Mouse (Mus musculus) CD4-positive, CD25-positive, alpha-beta regulatory T cell, adult 2 months (primary cell): Measurements from ENCODE around the gene Grm1.

Experiments
- DNase-seq: peaks from one replicate; pipeline ENCODE4 v3.0.0-alpha.2; 2012; ENCODE audit warnings: low read depth, low spot score

Gene Grm1

DNA sequence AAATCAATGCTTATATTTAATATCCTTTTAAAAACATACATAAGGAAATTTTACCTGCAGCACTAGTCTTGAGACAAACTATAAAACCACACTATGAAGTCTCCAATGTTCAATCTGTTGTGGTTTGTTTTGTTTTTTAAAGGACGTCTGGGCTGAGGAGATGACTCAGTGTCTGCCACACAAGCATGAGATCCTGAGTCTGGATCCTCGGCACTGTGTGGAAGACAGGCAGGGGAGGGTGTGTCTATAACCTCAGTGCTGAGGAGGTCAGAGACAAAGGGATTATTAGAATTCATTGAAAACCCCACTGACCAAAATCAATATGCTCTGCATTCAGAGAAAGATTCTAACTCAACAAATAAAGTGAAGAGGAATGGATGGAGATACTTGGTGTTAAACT is 110.8 kb downstream of the Grm1 start:
- DNase-seq, result no peak

DNA sequence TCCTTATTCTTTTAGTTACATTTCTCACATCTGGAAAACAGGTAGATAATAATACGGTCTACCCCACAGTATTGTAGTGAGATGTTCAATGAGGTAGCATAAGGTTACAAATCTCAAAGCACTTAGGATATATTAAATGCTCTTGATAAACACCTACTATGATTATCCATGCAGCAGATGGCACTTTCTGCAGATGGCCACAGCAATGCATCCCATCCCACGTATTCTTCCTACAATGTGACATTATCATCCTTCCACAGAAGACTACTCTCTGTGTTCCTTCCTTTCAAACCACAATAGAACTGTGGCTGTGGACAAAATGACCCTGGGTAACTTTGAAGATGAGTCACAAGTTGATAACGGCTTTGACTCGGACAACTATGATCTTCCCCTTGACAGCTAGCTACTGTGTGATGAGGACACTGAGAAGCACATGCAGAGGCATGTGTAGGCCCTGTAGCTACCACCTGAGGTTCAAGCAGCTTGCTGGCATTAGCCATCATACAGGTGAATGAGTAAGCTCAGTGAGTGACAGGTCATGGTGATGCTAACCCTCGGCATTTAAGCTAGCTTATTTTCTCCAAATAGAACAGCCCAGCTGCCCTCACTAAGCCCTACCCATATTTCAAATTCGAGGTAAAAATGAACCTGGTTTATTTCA is 117.5 kb downstream of the Grm1 start:
- no peak for DNase-seq

DNA sequence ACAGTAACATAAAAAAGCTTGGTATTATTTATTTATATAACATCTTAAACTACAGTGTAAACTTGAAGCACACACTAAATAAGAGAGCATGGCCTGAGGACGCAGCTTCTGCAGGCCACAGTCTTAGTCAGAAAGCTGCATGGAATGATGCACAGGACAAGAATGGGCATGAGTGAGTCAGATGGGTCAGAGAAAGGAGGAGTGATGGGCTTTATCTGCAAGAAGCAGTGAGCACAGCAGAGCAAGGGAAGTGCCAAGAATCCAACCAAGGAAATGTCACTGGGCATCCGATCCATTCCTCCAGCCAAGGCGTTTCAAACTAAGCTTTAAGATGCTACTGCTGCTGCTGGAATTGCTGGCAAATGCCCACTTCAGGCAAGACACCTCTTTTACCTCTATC is 131.6 kb downstream of the Grm1 start:
- no peak for DNase-seq

DNA sequence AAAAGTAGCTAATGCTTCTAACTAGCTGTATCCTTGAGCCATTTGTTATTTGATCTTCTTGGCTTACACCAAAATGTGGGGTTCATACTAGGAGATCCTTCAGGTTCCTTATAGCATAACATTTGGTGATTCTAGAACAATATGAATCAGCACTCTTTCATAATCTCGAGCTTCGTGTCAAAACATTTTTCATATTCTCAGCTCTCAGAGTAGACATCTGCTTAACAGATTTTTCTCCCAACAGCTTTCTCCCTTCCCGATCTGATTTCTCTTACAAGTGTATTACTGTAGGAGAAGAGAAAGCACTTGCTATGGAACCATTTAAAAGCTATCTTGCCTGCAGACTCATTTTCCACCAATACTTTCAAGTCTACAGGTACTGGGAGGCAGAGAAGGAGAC is 133.0 kb downstream of the Grm1 start:
- DNase-seq, result no peak

DNA sequence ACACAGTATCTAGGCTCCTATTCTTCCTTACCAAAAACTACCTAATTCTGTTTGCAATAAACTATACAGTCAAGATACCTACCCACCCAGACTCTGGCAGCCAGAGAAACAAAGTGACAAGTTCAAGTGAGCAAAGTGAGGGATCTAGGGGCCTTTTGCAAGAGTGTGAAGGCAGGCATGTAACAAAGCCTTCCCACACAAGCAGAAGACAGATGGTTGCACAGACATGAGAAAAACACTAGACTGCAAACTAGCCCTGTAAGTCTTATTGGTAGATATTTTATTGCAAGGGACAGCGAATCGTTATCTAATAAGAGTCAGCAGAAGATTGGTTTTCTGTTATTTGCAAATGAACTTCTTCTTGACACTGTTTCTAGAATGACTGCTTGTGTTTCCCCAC is 134.6 kb downstream of the Grm1 start:
- no peak for DNase-seq

DNA sequence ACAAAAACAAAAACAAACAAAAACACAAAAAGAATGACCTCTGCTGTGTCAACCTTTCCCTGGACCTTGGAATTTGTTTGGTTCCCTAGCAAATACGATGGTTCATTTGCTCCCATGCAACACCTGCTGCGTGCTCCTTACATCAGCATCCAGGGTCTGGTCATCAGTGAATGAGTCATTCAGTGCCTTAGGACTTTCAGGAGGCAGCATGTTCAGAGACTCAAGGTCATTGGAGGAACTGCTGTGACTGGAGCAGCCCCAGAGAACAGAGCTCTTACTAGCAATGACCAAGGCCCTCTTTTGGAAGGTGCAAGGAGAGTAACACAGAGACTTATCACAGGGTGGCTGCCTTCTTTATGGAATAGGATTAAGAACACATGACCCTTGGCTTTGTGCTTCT is 138.2 kb downstream of the Grm1 start:
- no peak for DNase-seq

DNA sequence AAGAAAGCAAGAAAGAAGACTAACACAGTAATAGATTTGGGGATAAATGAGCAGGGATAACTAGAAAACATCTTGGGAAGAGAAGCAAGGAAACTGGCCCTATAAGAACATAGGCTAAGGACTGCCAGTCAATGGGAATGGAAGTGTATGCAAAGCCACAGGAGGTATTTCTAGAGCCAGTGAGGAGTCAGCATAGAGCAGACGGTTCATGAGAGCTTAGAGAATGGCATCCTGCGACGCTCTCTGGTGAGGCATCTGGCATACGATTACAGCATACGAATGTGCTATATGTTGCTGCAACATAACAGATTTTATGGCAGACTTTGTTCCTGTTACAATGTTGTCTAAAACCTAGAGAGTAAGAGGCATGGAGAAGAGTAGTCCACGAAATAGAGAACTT is 139.9 kb downstream of the Grm1 start:
- no peak for DNase-seq

DNA sequence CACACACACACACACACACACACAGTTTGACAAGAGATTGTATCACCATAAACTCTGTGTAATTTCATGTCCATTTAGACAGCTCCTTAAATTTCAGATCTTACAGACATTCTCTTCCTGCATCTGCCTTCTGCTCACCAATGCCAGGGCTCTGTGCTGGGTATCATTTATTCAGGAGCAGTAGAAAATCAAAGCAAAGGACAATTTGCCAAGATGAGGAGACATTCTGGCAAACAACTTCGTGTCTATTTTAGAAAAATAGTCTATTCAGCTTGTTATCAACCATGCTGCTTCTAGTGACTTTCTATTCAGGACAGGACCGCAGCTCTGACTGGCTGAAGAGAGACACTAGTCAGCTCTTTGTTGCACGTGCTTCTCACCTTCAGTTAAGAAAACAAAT is 146.3 kb downstream of the Grm1 start:
- DNase-seq, result no peak

DNA sequence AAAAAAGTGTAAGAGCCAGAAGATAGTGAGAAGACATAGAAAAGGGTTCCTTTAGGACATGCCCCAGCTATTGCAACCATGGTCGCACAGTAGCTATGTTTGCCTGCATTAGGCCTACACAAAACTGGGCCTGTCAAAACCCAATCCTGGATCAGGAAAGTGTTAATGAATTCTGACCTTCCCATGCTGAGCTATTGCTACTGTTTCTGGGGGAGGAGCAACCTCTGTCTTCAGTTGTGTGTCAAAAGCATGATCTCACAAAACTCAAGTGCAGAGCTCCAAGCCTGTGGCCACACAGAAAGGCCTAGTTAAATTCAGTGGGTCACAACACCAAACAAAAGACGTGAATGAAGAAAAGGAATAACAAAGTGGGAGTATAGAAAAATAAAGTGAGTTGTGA is 152.5 kb downstream of the Grm1 start:
- DNase-seq, result no peak

DNA sequence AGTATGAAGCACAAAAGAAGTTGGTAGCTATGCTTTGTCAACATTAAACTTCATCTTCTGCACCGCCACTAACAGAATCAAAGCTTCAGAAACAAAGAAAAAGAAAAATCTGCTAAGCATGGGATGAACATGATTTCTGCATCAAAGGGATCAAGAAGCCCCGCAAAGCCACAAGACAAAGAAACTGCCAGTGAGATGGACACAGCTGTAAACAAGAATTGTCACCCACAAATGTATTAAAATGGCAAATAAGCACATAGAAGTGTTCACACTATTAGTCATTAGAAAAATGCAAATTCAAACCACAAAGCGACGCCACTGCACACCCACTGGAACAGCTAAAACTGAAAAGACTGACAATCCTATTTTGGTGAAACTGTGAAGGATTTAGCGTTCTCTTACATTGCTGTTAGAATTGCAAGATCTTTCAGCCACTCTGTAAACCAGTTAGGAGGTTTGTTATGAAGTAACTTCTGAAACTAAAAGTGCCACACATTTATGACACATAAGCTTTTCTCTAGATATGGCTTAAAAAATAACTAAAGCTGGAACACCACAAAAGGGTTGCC is 153.3 kb downstream of the Grm1 start:
- no peak for DNase-seq

DNA sequence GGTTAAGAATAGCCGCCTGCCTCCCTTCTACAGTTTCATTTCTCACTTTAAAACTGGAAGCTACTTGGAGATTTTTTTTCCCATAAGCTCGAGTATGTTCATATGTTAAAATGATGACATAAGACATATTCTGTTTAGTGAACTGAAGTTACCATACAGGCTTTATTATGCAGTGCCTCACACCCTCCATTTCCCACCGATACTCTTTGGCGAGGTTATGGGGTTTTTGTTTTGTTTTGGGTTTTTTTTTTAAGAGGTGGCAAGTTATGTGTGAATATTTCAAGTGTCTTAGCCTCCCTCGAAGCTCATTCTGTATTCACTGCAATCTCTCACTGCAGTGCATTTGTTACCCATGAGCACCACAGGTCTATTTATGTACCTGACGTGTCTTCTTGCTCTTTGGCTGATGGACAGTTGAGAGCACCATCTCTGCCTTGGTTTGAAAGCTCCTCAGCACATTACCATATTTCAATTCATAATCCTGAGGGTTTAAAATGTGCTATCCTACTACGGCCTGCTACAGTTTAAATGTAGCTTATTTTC is 164.2 kb downstream of the Grm1 start:
- no peak for DNase-seq

DNA sequence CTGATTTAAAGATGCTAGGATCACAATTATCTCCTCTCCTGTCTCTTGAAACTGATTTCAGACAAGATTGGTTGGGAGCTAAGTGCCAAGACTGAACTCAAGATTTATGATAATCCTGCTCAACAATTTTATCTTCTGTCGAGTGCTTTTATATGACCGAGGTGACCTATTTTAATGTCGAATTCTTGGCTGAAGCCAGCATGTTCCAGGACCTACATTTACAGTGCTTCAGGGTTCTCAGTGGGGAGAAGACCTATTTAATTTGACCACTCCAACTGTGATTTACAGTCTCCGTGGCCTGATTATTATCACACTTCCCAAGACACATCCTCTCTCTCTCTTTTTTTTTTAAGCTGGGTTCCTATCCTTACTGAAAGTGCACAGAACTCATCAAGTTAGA is 168.5 kb downstream of the Grm1 start:
- no peak for DNase-seq

DNA sequence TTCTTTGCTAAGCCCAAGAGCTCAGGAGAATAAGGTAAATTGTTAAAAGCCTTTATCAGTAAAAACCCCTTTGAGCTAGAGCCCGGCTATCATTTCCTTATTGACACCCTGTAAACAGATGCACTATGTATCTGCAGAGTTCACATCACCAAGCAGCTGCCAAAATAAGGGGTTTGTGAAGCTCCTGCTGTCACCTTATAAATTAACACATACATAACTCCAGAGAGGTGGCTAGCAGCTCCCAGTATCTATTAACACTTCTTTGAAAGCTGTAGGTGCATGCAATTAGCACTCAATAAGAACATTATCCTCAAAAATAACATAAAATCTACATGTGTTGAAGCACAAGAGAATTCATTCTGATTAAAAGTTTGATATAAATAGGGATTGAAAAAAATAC is 191.9 kb downstream of the Grm1 start:
- DNase-seq, result no peak

DNA sequence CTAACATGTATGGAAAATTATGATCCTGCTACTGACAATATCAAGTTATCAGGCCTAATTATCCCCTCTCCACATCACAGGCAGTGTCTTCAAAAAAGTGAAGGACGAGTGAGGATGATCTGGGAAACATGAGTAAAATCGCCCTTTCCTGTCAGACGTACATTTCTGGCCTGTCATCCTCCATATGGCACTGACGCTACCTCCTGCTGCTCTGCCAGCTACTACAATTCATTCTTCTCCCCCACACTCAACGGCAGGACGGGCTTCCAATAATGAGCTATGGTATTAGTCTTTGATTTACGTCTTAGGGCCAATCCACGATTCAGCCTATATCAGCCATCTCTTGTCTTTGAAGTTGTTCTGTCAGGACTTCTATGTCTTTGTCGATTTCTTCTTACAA is 193.6 kb downstream of the Grm1 start:
- no peak for DNase-seq

DNA sequence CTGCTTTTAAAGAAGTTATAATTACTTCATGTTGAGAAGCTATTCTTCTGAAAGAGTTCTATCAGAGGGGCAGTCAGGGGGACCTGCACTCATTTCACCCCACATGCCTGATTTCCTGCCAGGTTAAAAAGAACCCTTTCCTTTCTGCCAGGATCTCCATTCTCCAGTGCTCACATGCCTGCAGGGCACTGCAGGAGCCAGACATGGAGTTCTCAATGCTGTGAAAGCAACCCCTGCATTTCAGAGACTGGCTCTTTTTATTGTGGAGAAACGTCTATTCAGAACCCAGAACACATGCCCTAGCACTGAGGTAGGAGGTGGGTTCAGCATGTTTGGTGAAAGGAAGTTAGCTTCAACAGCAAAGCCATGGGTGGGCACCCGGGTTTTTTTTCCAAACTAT is 197.2 kb downstream of the Grm1 start:
- no peak for DNase-seq

DNA sequence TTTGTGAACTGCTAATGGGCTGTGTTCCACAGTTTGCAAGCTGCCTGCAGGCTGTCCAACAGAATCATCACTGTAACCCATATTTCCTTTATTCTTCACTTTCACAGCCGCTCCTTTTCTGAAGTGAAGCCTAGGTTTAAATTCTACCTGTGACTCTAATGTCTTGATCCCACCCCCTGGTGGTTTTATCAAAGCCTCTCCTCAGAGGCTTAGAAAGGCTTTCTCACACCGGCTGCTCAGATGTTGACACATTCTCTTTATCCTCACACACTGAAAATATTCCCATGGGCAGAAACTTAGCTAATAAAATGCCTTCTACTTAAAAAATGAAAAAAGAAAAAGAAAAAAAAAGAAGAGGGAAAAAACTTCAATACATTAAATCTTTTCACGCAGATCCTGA is 210.0 kb downstream of the Grm1 start:
- no peak for DNase-seq

DNA sequence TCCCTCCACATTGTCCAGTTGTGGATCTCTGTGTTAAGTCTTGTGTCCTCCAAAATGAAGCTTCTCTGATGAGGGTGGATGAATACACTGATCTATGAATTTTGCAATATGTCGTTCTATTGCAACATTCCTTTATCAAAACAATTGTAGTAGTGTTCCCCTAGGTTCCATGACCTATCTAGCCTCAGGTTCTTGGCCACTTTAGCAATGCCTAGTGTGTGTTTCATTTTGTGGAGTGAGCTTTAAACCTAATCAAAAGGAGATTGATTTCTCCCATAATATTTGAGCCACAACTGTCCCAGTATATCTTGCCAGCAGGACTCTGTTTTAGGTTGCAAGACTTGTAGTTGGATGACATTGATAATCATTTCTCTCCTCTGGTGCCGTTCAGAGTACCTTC is 211.9 kb downstream of the Grm1 start:
- DNase-seq, result no peak

DNA sequence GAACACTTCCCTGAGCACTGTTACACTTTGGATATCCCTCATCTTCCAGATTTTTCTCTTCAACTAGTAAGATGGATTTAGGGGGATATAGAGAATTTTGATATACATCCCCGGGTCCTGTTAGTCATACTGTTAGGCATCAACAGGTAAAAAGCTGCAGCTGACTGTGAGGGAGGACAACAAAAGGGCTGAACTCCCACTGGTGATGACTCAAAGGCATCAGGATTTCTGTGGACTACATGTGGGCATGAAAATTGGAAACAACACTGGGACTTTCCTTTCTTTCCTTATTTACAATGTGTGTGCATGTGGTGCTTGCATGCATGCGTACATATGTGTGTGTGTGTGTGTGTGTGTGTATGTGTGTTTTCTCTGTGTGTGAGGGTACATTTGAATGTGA is 215.9 kb downstream of the Grm1 start:
- DNase-seq, result no peak

DNA sequence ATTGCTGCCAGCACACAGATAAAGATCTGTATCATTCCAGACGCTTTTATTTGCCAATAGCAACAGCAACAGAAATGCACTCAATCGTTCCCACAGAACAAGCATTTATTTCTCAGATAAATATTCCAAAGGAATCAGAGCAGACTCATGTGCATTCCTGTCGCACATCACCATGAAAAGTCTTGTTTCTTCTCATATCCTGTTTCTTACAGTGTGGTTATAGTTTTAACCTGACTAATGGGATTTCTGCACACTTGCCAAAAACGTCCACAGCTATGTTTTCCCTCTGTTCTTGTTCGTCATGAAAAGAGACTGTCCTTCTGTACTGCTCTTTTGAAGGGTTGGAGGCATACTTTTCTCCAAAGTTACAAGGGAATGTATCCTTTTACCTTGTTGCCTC is 217.4 kb downstream of the Grm1 start:
- no peak for DNase-seq

DNA sequence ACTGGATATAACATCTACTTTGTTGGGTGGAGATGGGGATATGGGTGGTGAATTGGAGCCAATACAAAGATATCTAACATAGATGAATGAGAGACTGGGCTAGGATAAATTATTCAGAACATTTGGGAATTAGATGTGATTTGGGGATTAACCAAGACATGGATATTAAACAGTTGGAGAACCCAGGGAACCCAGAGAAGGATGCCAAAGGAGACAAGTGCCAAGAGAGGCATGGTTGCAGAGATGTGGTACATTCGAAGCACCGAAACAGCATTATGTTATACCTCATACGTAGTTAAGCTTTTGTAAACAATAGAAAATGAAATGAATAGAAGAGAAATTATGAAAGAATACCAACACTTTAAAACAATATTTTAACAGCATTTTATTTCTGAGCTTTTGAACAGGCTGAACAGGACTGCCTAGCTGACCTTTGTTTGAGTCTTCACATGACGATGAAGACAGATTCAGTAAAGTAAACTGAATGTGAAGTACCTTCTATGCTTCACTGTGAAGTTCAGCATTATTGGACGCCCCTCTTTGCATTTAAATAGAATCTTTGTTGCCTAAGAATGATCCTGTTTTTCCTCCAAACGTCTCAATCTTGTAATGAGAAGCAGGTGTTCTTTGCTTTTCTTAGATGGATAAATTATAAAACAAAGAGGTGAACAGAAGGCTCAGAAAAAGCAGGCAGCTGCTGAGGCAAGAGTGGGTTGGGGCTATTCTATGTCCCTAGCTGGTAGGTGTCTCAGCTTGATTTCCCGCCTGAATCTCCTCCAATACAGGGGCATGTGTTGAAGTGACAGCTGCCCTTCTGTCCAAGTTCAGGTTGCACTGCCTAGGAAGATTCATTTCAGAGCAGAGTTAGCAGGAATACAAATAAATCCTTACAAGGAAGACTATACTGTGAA is 234.5 kb downstream of the Grm1 start:
- no peak for DNase-seq

DNA sequence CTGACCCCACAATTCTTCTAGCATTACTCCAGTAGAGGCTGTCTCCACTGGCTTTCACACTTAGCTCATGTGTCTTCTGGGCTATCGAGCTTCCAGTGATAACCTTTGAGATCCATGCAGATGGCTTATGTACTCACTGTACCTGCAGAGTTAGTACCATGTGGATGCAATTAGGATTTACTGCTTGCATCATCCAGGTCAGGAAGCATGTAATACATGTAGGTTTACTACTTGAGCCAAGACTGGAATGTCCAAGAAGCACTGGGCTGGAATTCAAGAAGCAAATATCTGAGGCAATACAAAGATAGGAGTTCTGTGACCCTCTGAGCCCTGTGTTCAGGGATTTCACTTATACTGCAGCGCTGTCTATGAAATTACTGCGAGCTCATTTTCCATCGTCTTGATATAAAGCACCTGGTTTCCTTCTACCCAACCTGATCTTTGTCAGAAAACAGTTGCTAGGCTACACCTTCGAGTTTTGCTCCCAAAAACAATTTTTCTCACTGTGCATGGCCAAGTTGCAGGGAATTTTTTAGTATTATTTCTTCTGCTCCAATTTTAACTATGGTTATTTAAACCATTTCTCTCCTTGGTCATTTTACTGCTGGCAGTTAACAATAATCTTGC is 237.0 kb downstream of the Grm1 start:
- no peak for DNase-seq

DNA sequence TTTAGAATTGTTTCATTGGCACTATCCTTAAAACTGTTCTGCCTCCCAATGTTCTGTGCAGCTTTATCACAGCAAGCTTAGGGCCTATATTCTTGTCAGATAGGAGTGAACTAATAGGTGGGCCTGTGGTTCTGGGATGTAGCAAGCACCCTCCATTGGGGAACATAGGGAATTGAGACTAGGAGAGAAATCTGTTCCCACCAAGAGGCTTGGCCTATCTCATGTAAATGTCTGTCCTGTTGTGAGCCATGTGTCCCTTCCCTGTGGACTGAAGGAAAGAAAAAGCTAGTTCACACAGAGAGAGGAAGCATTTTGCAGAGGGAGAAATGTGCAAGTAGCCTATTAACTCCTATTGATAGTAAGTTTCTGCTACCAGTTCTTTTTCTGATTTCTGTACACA is 246.8 kb downstream of the Grm1 start:
- DNase-seq, result no peak
